Mouse (Mus musculus): Measurements from ENCODE around the gene Twnk.
"Not testable (repeated sequence)": the region's sequence is repeated elsewhere in the genome, so short reads cannot be mapped to it uniquely, and the experiment has no call there.

The Twnk gene

GRCm38 (mm10) chr19:45025937-45026568 lies 20.6 kb downstream of the Twnk start:
- DNase-seq = no peak

- no peak for DNase-seq
Observed at GRCm38 (mm10) chr19:45026958-45027670, 21.7 kb downstream of the Twnk start.

- no peak for DNase-seq
Observed at GRCm38 (mm10) chr19:45027848-45028247, 22.4 kb downstream of the Twnk start.

- no peak for DNase-seq
Observed at GRCm38 (mm10) chr19:45028746-45029145, 23.3 kb downstream of the Twnk start.

- no peak for DNase-seq
Observed at GRCm38 (mm10) chr19:45029571-45029970, 24.1 kb downstream of the Twnk start.

- DNase-seq = peak in 1 of 2 experiments; percentile 72
Observed at GRCm38 (mm10) chr19:45030111-45030510, 24.6 kb downstream of the Twnk start.

GRCm38 (mm10) chr19:45030746-45031693 lies 25.6 kb downstream of the Twnk start:
- peak in 1 of 2 experiments; percentile 59 for DNase-seq

GRCm38 (mm10) chr19:45031780-45032179 lies 26.3 kb downstream of the Twnk start:
- DNase-seq = peak in 1 of 2 experiments; percentile 61

- DNase-seq = no peak
Observed at GRCm38 (mm10) chr19:45032570-45033332, 27.3 kb downstream of the Twnk start.

- DNase-seq = peak in 1 of 2 experiments; percentile 48
Observed at GRCm38 (mm10) chr19:45036867-45037266, 31.4 kb downstream of the Twnk start.

- not testable (repeated sequence) for DNase-seq
Observed at GRCm38 (mm10) chr19:45038198-45038597, 32.7 kb downstream of the Twnk start.

GRCm38 (mm10) chr19:45040214-45040613 lies 34.8 kb downstream of the Twnk start:
- DNase-seq = no peak

- no peak for DNase-seq
Observed at GRCm38 (mm10) chr19:45044389-45044927, 39.0 kb downstream of the Twnk start.

- DNase-seq = no peak
Observed at GRCm38 (mm10) chr19:45045236-45045635, 39.8 kb downstream of the Twnk start.

- DNase-seq = no peak
Observed at GRCm38 (mm10) chr19:45045651-45046050, 40.2 kb downstream of the Twnk start, which contains the start of gene Pdzd7. Pdzd7 (minus strand) TSS chr19:45045717.

- peak; percentile 54 to 66 for DNase-seq
Observed at GRCm38 (mm10) chr19:45046523-45047321, 41.3 kb downstream of the Twnk start.

GRCm38 (mm10) chr19:45047417-45047934 lies 42.0 kb downstream of the Twnk start, which contains the start of gene Sfxn3:
Sfxn3 (plus strand) TSS chr19:45047503.
- DNase-seq = peak; percentile 71 to 77

GRCm38 (mm10) chr19:45047935-45048643 lies 42.6 kb downstream of the Twnk start:
- peak in 1 of 2 experiments; percentile 42 for DNase-seq

GRCm38 (mm10) chr19:45048644-45049365 lies 43.3 kb downstream of the Twnk start:
- DNase-seq = no peak

Data from spleen, adult 18-20 months (tissue).